Mouse (Mus musculus): Measurements from ENCODE around the gene Cdk2ap2.
"Not testable (repeated sequence)": the region's sequence is repeated elsewhere in the genome, so short reads cannot be mapped to it uniquely, and the experiment has no call there.

DNA sequence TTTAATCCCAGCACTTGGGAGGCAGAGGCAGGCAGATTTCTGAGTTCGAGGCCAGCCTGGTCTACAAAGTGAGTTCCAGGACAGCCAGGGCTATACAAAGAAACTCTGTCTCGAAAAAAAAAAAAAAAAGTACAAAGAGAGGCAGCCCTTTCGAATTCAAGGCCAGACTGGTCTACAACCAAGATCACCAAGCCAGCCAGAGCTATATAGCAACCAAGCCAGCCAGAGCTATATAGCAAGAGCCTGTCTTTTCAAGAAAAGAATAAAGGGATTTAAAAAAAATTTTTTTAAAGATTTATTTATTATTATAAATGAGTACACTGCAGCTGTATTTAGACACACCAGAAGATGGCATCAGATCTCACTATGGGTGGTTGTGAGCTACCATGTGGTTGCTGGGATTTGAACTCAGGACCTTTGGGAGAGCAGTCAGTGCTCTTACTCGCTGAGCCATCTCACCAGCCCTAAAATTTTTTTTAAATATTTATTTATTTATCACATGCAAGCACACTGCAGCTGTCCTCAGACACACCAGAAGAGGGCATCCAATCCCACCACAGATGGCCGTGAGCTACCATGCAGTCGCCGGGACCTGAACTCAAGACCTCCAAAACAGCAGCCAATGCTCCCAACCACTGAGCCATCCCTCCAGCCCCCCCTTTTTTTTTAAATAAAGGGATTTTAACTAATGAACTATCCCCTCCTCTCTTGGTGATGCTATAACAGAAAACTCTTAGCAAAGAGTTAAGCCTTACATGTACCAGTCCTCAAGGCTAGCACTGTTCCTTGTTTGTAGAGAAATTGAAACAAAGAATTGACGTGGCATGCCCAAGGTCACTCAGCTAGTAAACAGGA lies 36.7 kb upstream of the Cdk2ap2 start:
- not testable (repeated sequence) for TF ChIP-seq CTCF (IDR thresholded peaks at IDR 0.05; ENCODE audit: control insufficient read depth, insufficient read depth, low read length); POLR2A (IDR thresholded peaks at IDR 0.05; ENCODE audit: borderline replicate concordance, control insufficient read depth, low read depth, low read length)

All from bone marrow, adult 2 months (tissue).